Mouse (Mus musculus) lung, postnatal 0 days (tissue): ENCODE measurements at regions not wholly inside any gene's neighbourhood (a gene's known extent, or its start where the extent isn't known, plus 50 kb on each side); places are given as distances from the start of the nearest gene placed in this dataset.

Experiments
- ATAC-seq: fragments of 200-750 bp; cut with Nextera tagmentation; 2 replicates; pipeline ENCODE4 v1.8.0; 2017; ENCODE audit warnings: moderate library complexity
- DNase-seq: peaks from one replicate; pipeline ENCODE4 v3.0.0-alpha.2; 2016; ENCODE audit warnings: low spot score
- H3K27ac ChIP-seq: fragments of 300-500 bp; sonication (generic); 2 replicates; pipeline ENCODE4 v1.5.1; 2014; ENCODE audit warnings: antibody characterized with exemption, mild to moderate bottlenecking, low read length, mixed read lengths
- H3K27me3 ChIP-seq: fragments of 300-500 bp; sonication (generic); replicated peaks from 2 replicates; pipeline ENCODE4 v1.6.1; 2014; ENCODE audit warnings: low read length, mixed read lengths; ENCODE audit not compliant: insufficient read depth
- H3K36me3 ChIP-seq: fragments of 300-500 bp; sonication (generic); 2 replicates; pipeline ENCODE4 v1.6.1; 2014; ENCODE audit warnings: low read length, mixed read lengths; ENCODE audit not compliant: insufficient read depth
- H3K4me1 ChIP-seq: fragments of 300-500 bp; sonication (generic); 2 replicates; pipeline ENCODE4 v1.6.1; 2014; ENCODE audit warnings: antibody characterized with exemption, low read depth, low read length, mixed read lengths; ENCODE audit not compliant: insufficient read depth
- H3K4me2 ChIP-seq: fragments of 300-500 bp; sonication (generic); replicated peaks from 2 replicates; pipeline ENCODE4 v1.6.1; 2014; ENCODE audit warnings: low read depth, mild to moderate bottlenecking, low read length, moderate library complexity, mixed read lengths
- H3K4me3 ChIP-seq: fragments of 300-500 bp; sonication (generic); 2 replicates; pipeline ENCODE4 v1.5.1; 2014; ENCODE audit warnings: low read depth, low read length
- H3K9ac ChIP-seq: fragments of 300-500 bp; sonication (generic); replicated peaks from 2 replicates; pipeline ENCODE4 v1.6.1; 2014; ENCODE audit warnings: low read depth, mild to moderate bottlenecking
- H3K9me3 ChIP-seq: fragments of 300-500 bp; sonication (generic); 2 replicates; pipeline ENCODE4 v1.6.1; 2016; ENCODE audit warnings: low read length, mixed read lengths
- CTCF ChIP-seq: IDR thresholded peaks from 2 replicates; pipeline ENCODE4 v1.5.1; 2016; ENCODE audit warnings: antibody characterized with exemption, mild to moderate bottlenecking
- EP300 ChIP-seq: IDR thresholded peaks from 2 replicates; pipeline ENCODE4 v1.6.1; 2016; ENCODE audit warnings: antibody characterized with exemption, mild to moderate bottlenecking, control low read depth
- WGBS: fragments of 180-500 bp; shearing (Covaris S2); extraction: QIAGEN DNeasy Blood & Tissue Kit; methylation state at CpG from one replicate; pipeline ENCODE4 v1.1.7; 2014; 5-methylcytosine and 5-hydroxymethylcytosine counted together

DNA sequence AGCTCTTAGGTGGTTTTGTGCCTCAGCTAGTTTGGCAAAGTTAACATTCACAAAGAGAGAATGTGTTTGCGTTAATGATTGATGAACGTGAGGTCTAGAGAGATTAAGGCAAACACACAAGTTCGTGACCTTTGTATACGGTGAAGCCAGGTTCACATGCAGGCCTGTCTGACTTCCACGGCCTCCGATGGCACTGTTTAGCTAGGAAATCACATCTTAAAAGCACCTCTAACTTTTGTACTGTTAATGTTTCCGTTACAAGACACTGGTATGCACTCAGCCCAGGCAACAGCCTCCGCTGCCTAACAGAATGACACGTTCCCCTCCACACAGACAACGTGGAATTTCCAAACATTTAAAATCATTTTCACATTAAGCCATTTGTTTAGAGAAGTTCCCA lies 94.3 kb upstream of the Ppp1r12a start:
- peak; percentile 25; the same call in 1 of the 2 replicates for ATAC-seq
- TF ChIP-seq EP300 (no peak), CTCF (no peak)
- peak; percentile 31 for DNase-seq
- Histone ChIP-seq H3K9ac (no peak overlapping the region), H3K27me3 (no peaks in the 10 kb centered on the region), H3K36me3 (no peaks in the 10 kb centered on the region), H3K27ac (no peak overlapping the region), H3K4me1 (0 out of 2 replicates have a peak, but pooled peaks cover 3% of the 10 kb centered on the region), H3K9me3 (no peaks in the 10 kb centered on the region), H3K4me2 (peak overlapping the region; percentile 44; the same call in 1 of the 2 replicates), H3K4me3 (no peak overlapping the region; the same call in 1 of the 2 replicates)
- WGBS: 15% methylated on average over 10 of the region's 10 CpGs

DNA sequence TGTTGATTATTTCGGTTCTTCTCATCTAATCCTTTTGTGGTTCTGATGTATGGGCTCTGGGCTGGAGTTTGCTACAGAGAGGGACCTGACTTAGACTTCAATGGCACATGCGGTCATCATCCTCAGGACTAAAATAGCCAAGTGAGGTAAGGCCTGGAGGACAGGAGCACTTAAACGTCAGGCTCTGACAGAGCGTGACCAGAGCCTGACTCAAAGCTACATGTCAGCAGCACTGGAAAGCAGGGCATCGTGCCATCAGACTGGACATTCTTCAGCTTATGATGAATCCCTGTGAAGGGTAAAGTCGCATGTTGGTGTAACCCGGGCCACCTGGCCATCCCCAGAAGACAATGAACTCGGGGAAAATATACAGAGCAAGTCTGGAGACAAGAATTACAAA lies 95.8 kb upstream of the Ppp1r12a start:
- no peak overlapping the region for H3K9ac ChIP-seq

DNA sequence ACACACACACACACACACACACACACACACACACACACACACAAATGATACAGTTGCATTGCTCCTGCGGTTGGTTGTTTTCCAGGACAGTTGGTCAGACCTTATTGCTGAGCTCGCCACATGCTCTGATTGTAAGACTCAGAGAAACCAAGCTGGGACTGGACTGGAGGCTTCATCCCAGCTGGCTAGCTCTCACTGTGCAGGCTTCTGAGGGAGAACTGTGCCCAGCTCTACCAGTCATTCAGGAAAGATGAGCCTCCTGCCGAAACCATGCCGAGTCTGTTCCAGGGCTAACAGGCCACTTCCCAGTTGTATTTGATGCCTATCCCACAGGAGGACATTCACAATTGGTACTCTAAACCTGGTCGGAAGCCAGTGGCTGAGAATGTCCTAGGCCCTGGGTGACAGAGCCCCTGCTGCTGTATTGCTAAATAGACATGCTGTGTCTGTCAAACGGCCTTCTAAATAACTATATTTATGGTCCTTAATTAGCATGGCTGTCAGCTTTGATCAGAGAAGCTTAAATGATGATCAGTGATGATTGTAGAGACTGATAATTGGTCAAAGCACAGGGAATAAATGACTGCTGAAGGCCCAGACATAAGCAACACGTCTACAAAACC lies 100.1 kb upstream of the Ppp1r12a start:
- Histone ChIP-seq H3K4me3 (no peak overlapping the region), H3K4me1 (no peaks in the 10 kb centered on the region), H3K27me3 (no peaks in the 10 kb centered on the region), H3K4me2 (no peak overlapping the region), H3K9me3 (no peaks in the 10 kb centered on the region), H3K9ac (no peak overlapping the region), H3K36me3 (no peaks in the 10 kb centered on the region), H3K27ac (no peak overlapping the region)
- no peak for DNase-seq
- TF ChIP-seq CTCF (no peak), EP300 (no peak)
- ATAC-seq: no peak
- WGBS: 69% methylated on average over 7 of the region's 7 CpGs

More for the DNA sequence above, 95.8 kb upstream of the Ppp1r12a start:
- Histone ChIP-seq H3K27ac (no peak overlapping the region), H3K27me3 (no peaks in the 10 kb centered on the region), H3K36me3 (no peaks in the 10 kb centered on the region), H3K9me3 (no peaks in the 10 kb centered on the region), H3K4me3 (no peak overlapping the region), H3K4me1 (no peaks in the 10 kb centered on the region), H3K4me2 (no peak overlapping the region)
- DNase-seq (no peak), ATAC-seq (no peak)
- TF ChIP-seq CTCF (no peak), EP300 (no peak)
- 79% methylated on average over 8 of the region's 8 CpGs for WGBS

DNA sequence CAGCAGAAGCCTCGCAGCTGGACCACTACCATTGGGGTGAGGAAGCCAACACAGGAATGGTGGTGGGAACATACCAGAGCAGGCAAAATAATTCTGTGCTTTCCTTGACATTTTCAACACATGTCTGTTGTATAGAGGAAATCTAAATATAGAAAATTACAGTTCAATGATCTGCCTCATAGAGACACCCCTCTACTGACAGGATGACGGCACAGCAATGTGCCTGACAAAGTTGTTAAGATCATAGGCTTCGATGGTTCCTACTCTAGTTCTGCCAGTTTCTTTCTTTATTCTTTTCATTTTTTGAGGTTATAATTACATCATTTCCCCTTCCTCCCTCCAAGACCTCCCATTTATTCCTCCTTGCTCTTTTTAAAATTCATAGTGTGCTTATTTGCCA lies 101.4 kb upstream of the Ppp1r12a start:
- no peaks in the 10 kb centered on the region for H3K4me1 ChIP-seq
- DNase-seq: no peak
- H3K36me3 ChIP-seq: no peaks in the 10 kb centered on the region
- 63% methylated on average over 3 of the region's 3 CpGs for WGBS
- H3K4me2 ChIP-seq: no peak overlapping the region
- no peaks in the 10 kb centered on the region for H3K27me3 ChIP-seq
- TF ChIP-seq EP300: no peak
- TF ChIP-seq CTCF: no peak
- no peaks in the 10 kb centered on the region for H3K9me3 ChIP-seq
- ATAC-seq: no peak
- H3K4me3 ChIP-seq: no peak overlapping the region
- no peak overlapping the region for H3K27ac ChIP-seq
- no peak overlapping the region for H3K9ac ChIP-seq

DNA sequence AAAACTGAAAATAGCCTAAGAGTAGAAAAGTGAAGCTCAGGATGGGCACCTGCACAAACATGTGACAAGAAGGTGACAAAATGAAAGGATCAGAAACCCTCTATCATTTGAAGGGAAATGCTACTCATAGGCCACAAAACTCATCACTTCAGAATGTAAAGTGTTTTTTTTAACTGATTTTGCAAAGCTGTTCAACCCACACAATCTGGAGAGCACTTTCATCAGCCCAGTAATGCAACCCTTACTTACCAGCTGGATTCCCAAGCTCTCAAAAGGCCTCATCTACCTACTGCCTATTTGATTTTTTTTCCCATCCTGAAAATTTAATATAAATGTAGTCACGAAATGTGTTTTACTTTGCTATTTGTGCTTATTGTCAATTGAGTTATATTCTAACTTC lies 110.4 kb upstream of the Ppp1r12a start:
- ATAC-seq: no peak
- 92% methylated on average over 1 of the region's 1 CpGs for WGBS

DNA sequence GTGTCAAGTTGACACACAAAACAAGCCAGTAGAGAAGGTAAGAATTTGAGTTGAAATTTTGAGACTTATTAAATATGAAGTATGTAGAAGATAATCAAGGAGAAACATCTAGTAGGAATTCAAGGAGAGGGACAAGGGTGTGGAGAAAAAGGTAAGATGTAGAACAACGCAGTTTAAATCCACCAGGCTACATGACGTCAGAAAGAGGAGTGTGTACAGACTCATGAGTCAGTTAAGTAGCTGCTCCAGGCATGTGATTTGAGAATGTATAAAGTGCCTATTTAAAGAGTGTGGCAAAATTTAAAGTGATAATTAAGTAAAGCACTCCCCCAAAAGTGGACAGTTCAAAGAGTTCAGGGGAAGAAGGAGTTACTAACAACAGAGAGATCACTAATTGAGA lies 113.6 kb upstream of the Ppp1r12a start:
- DNase-seq (peak; percentile 54), ATAC-seq (peak; percentile 73)
- Histone ChIP-seq H3K36me3 (no peaks in the 10 kb centered on the region), H3K4me3 (no peak overlapping the region), H3K9ac (no peak overlapping the region), H3K4me2 (no peak overlapping the region), H3K9me3 (no peaks in the 10 kb centered on the region), H3K4me1 (no peaks in the 10 kb centered on the region), H3K27me3 (no peaks in the 10 kb centered on the region), H3K27ac (no peak overlapping the region)
- WGBS: 54% methylated on average over 2 of the region's 2 CpGs
- peak; percentile 43; the same call in 1 of the 2 replicates for TF ChIP-seq EP300
- TF ChIP-seq CTCF: no peak

More for the DNA sequence above, 110.4 kb upstream of the Ppp1r12a start:
- H3K4me2 ChIP-seq: no peak overlapping the region
- H3K4me1 ChIP-seq: no peaks in the 10 kb centered on the region
- H3K4me3 ChIP-seq: no peak overlapping the region
- no peak for TF ChIP-seq CTCF
- TF ChIP-seq EP300: no peak
- H3K9ac ChIP-seq: no peak overlapping the region
- no peaks in the 10 kb centered on the region for H3K36me3 ChIP-seq
- H3K27me3 ChIP-seq: no peaks in the 10 kb centered on the region
- no peak overlapping the region for H3K27ac ChIP-seq
- DNase-seq: no peak
- H3K9me3 ChIP-seq: no peaks in the 10 kb centered on the region

DNA sequence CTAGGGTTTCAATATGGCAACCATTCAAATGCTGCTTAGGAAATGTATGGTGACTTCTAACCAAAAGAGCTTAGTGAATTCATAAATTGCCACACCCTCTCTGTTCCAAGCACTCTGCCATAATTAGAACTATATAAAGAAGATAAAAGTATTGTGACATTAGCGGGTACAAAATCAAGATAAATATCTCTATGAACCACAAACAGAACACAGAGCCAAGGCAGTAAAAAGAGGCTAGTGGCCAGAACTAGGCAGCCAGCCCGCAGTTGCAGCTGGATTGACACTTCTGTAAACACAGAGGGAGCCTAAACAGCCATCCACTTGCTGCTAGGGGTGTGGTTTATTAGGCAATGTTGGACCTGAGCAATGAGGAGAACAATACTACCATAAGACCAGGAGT lies 118.5 kb upstream of the Ppp1r12a start:
- H3K9ac ChIP-seq: no peak overlapping the region
- no peaks in the 10 kb centered on the region for H3K9me3 ChIP-seq
- H3K27ac ChIP-seq: no peak overlapping the region
- H3K4me2 ChIP-seq: no peak overlapping the region
- no peaks in the 10 kb centered on the region for H3K27me3 ChIP-seq
- H3K36me3 ChIP-seq: no peaks in the 10 kb centered on the region
- DNase-seq: no peak
- 23% methylated on average over 2 of the region's 2 CpGs for WGBS
- no peak overlapping the region for H3K4me3 ChIP-seq
- H3K4me1 ChIP-seq: no peaks in the 10 kb centered on the region
- no peak for ATAC-seq
- TF ChIP-seq EP300 (no peak), CTCF (no peak)
